Mouse (Mus musculus) erythroblast, adult 5-6 weeks (primary cell): Measurements from ENCODE around the gene Alox12. TPM values are rescaled to one million over a fixed set of nuclear protein-coding genes. Genes with fewer than 3 reads are reported as not detected.

ENCODE experiments used
- ATAC-seq: replicated peaks from 2 replicates; pipeline ENCODE4 v1.8.0; 2016; ENCODE audit warnings: moderate number of reproducible peaks, mild to moderate bottlenecking, moderate TSS enrichment, inconsistent platforms; ENCODE audit not compliant: poor library complexity, low FRiP score, severe bottlenecking
- total RNA-seq, 2 experiments: library from RNA; stranded (forward) in 1 of 2; stranded (reverse) in 1 of 2; fragments of 150-400 nt in 1 of 2; fragments of 200-764, 138-1000 nt in 1 of 2; gene quantifications; 2 replicates each; pipeline versions ENCODE4 v1.2.3 to v1.2.4; 2015 to 2017; ENCODE audit warnings: low replicate concordance in 2 of 2

Gene Alox12
- total RNA-seq, 2 experiments from 2014 or later: 2.3 TPM; not detected in 1

- no peak for ATAC-seq
These were observed 29.2 kb downstream of the Alox12 start for GRCm38 (mm10) chr11:70225798-70226601.

GRCm38 (mm10) chr11:70223724-70224123 is 31.4 kb downstream of the Alox12 start:
- no peak for ATAC-seq

GRCm38 (mm10) chr11:70221603-70222500 is 33.3 kb downstream of the Alox12 start:
- ATAC-seq: peak; percentile 79

- peak; percentile 74 for ATAC-seq
These were observed 34.2 kb downstream of the Alox12 start, which contains the start of gene Slc16a13 for GRCm38 (mm10) chr11:70220731-70221602. Gene Slc16a13 (minus strand): TSS chr11:70221064.

- no peak for ATAC-seq
These were observed 34.8 kb downstream of the Alox12 start for GRCm38 (mm10) chr11:70220323-70220722.

GRCm38 (mm10) chr11:70219873-70220272 is 35.3 kb downstream of the Alox12 start:
- ATAC-seq: no peak

GRCm38 (mm10) chr11:70218741-70219470 is 36.2 kb downstream of the Alox12 start:
- no peak for ATAC-seq

- no peak for ATAC-seq
These were observed 37.1 kb downstream of the Alox12 start for GRCm38 (mm10) chr11:70218039-70218438.

- no peak for ATAC-seq
These were observed 39.0 kb downstream of the Alox12 start for GRCm38 (mm10) chr11:70216103-70216502.

GRCm38 (mm10) chr11:70215301-70215700 is 39.9 kb downstream of the Alox12 start:
- ATAC-seq: no peak

GRCm38 (mm10) chr11:70214856-70215209 is 40.3 kb downstream of the Alox12 start:
- ATAC-seq: no peak

- no peak for ATAC-seq
These were observed 40.8 kb downstream of the Alox12 start for GRCm38 (mm10) chr11:70214191-70214855.

- no peak for ATAC-seq
These were observed 41.4 kb downstream of the Alox12 start for GRCm38 (mm10) chr11:70213736-70214135.

- no peak for ATAC-seq
These were observed 42.3 kb downstream of the Alox12 start for GRCm38 (mm10) chr11:70212896-70213295.

GRCm38 (mm10) chr11:70212423-70212822 is 42.7 kb downstream of the Alox12 start, which contains the start of gene Slc16a11:
Gene Slc16a11 (plus strand): TSS chr11:70212752.
- no peak for ATAC-seq

GRCm38 (mm10) chr11:70211972-70212371 is 43.2 kb downstream of the Alox12 start:
- ATAC-seq: no peak

- no peak for ATAC-seq
These were observed 44.5 kb downstream of the Alox12 start for GRCm38 (mm10) chr11:70210681-70211080.

- no peak for ATAC-seq
These were observed 46.3 kb downstream of the Alox12 start for GRCm38 (mm10) chr11:70208778-70209388.
